Mouse (Mus musculus) embryonic facial prominence, embryonic 15.5 days (tissue): ENCODE results near the gene Lrif1. TPM values are rescaled to one million over a fixed set of nuclear protein-coding genes. Genes with fewer than 3 reads are reported as not detected.
A peak's percentile ranks its signal among the peaks of the same experiment; 100 is the strongest.
"Not testable (repeated sequence)": the region's sequence is repeated elsewhere in the genome, so short reads cannot be mapped to it uniquely, and the experiment has no call there.

Source experiments
- ATAC-seq: fragments of 200-750 bp; cut with Nextera tagmentation; 2 replicates; pipeline ENCODE4 v1.8.0; 2017; ENCODE audit warnings: low read depth, moderate TSS enrichment; ENCODE audit not compliant: insufficient number of reproducible peaks, low FRiP score, low TSS enrichment
- H3K27ac ChIP-seq: fragments of 300-500 bp; sonication (generic); replicated peaks from 2 replicates; pipeline ENCODE4 v1.5.1; 2015; ENCODE audit warnings: mild to moderate bottlenecking, inconsistent platforms
- H3K27me3 ChIP-seq: fragments of 300-500 bp; sonication (generic); 2 replicates; pipeline ENCODE4 v1.6.1; 2015; ENCODE audit warnings: inconsistent platforms
- H3K36me3 ChIP-seq: fragments of 300-500 bp; sonication (generic); 2 replicates; pipeline ENCODE4 v1.6.1; 2015; ENCODE audit warnings: mild to moderate bottlenecking, inconsistent platforms
- H3K4me1 ChIP-seq: fragments of 300-500 bp; sonication (generic); 2 replicates; pipeline ENCODE4 v1.6.1; 2015; ENCODE audit warnings: inconsistent platforms
- H3K4me2 ChIP-seq: fragments of 300-500 bp; sonication (generic); replicated peaks from 2 replicates; pipeline ENCODE4 v1.6.1; 2015; ENCODE audit warnings: mild to moderate bottlenecking, inconsistent platforms
- H3K4me3 ChIP-seq: fragments of 300-500 bp; sonication (generic); replicated peaks from 2 replicates; pipeline ENCODE4 v1.5.1; 2015; ENCODE audit warnings: mild to moderate bottlenecking, inconsistent platforms
- H3K9ac ChIP-seq: fragments of 300-500 bp; sonication (generic); 2 replicates; pipeline ENCODE4 v1.6.1; 2015; ENCODE audit warnings: inconsistent platforms
- H3K9me3 ChIP-seq: fragments of 300-500 bp; sonication (generic); replicated peaks from 2 replicates; pipeline ENCODE4 v1.6.1; 2016; ENCODE audit warnings: inconsistent platforms
- WGBS: fragments of 180-500 bp; shearing (Covaris S2); methylation state at CpG from one replicate; pipeline ENCODE4 v1.1.7; 2015; 5-methylcytosine and 5-hydroxymethylcytosine counted together
- polyA plus RNA-seq: library from polyadenylated mRNA; unstranded; fragments of >200 nt; fragmentation: Nextera tagmentation; extraction: Ambion mirVana; gene quantifications from 2 replicates; pipeline ENCODE4 v1.2.1, GENCODE M21; 2015

Lrif1 gene
- polyA plus RNA-seq: 12.0 and 12.2 TPM in 2 replicates

- no peaks in the 10 kb centered on the region for H3K27me3 ChIP-seq
- peak within 1 kb of the TSS; percentile 65; the same call in 1 of the 2 replicates for H3K27ac ChIP-seq
- no peaks in the 10 kb centered on the region for H3K36me3 ChIP-seq
- peak within 1 kb of the TSS; percentile 40 for H3K9ac ChIP-seq
- no peaks in the 10 kb centered on the region for H3K9me3 ChIP-seq
- no peaks in the 10 kb centered on the region for H3K4me1 ChIP-seq
- peak; percentile 76 for ATAC-seq
- H3K4me3 ChIP-seq: peak within 1 kb of the TSS; percentile 51
- H3K4me2 ChIP-seq: peak within 1 kb of the TSS; percentile 66
- WGBS: under 1% methylated on average over 20 of the region's 20 CpGs
These were observed at the start of gene Lrif1 for GRCm38 (mm10) chr3:106684830-106685229. Gene Lrif1, plus strand, starts transcription at chr3:106684987.

DNA sequence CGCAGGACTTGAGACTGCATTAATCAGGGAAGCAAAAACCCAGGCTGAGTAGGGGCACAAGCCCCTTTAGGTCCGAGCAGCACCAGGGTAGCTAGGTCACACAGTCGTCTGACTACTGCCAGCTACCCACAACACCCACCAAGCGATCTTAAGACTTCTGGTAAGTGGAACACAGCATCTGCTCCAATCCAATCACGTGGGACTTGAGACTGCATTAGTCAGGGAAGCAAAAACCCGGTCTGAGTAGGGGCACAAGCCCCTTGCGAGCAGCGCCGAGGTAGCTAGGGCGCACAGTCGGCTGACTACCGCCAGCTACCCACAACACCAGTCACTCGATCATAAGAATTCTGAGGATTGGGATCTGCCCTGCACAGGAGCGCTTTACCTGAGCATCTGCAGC lies 12.0 kb upstream of the Lrif1 start:
- not testable (repeated sequence) for H3K27me3 ChIP-seq, H3K36me3 ChIP-seq, H3K4me1 ChIP-seq, ATAC-seq, H3K9ac ChIP-seq, H3K4me3 ChIP-seq, H3K27ac ChIP-seq, H3K9me3 ChIP-seq, H3K4me2 ChIP-seq
- WGBS: 74% methylated on average over 14 of the region's 14 CpGs

DNA sequence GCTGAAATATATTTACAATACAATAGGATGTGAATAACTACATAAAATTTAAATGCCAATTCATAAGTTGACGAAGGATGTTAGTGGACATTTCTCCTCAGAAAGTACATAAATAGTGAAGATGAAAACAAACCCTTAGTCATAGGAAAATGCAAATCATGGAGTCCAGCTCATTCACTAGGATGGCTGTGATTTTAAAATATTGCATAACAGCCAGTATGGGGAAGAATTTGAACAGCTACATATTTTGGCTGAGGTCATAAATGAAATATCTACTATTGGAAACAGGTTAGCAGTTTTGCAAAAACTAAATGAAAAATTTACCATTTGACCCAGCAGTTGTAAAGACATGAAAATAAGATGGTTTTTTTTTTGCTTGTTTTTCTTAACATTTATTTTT lies 594 bp downstream of the Lrif1 start:
- H3K9ac ChIP-seq: no peak overlapping the region
- H3K27me3 ChIP-seq: no peaks in the 10 kb centered on the region

GRCm38 (mm10) chr3:106721397-106722027 lies 36.7 kb downstream of the Lrif1 start:
- peak overlapping the region; percentile 63 for H3K4me2 ChIP-seq
- H3K4me1 ChIP-seq: no peaks in the 10 kb centered on the region
- no peaks in the 10 kb centered on the region for H3K36me3 ChIP-seq
- ATAC-seq: peak; percentile 99
- no peaks in the 10 kb centered on the region for H3K9me3 ChIP-seq
- H3K27me3 ChIP-seq: 0 out of 2 replicates have a peak, but pooled peaks cover 3% of the 10 kb centered on the region
- WGBS: 2% methylated on average over 31 of the region's 31 CpGs
- H3K27ac ChIP-seq: peak overlapping the region; percentile 97
- peak overlapping the region; percentile 53 for H3K9ac ChIP-seq
- peak overlapping the region; percentile 76 for H3K4me3 ChIP-seq

More for the DNA sequence above, 594 bp downstream of the Lrif1 start:
- 30% methylated on average over 1 of the region's 1 CpGs for WGBS
- Histone ChIP-seq H3K4me1 (no peaks in the 10 kb centered on the region), H3K27ac (no peak overlapping the region), H3K9me3 (no peaks in the 10 kb centered on the region), H3K4me2 (peak overlapping the region; percentile 66), H3K4me3 (peak overlapping the region; percentile 51), H3K36me3 (no peaks in the 10 kb centered on the region)
- no peak for ATAC-seq

DNA sequence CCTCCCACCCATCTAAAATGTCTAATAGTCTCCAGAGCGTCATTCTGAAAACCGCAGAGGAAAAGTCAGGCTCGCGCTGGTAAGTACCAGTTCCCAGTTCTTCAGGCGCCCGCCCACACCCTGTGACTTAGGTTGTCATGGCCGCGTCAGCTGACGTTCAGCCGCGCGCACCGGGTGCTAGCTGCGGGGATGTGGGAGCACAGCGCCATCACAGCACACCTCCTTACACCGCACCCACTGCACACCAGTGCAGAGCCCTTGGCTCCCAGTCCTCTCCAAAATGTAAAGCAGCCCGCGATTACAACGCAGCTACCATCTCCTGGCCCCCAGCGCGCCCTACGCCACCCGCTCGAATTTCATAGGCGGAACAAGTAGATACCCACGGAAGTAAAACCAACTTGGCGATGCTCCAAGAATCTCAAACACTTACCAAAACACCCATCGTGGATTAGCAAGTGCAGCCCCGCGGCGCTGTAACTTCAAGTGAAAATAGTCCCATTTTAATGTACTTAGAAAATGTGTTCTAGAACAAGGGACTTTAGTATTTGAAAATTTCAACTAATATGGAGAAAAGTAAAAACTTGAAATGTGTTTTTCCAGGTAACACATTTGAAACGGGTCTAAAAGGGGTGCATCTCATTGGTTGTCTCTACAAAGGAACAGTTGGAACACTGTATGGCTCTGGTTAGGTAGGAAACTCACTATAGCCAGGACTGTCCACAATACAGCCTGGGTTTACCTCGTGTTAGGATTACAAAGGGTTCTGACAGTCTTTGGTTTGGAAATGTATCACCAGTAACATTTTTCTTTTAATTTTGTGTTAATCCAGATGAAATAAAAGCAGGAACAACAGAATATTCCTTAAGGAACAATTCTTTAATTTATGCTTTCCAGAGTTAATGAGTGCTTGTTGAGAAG lies 37.5 kb downstream of the Lrif1 start:
- Histone ChIP-seq H3K27me3 (0 out of 2 replicates have a peak, but pooled peaks cover 3% of the 10 kb centered on the region), H3K4me1 (no peaks in the 10 kb centered on the region), H3K9ac (peak overlapping the region; percentile 53), H3K36me3 (no peaks in the 10 kb centered on the region), H3K9me3 (peaks cover 4% of the 10 kb centered on the region; the same call in 1 of the 2 replicates), H3K4me2 (peak overlapping the region; percentile 63), H3K4me3 (peak overlapping the region; percentile 76), H3K27ac (peak overlapping the region; percentile 97)
- under 1% methylated on average over 33 of the region's 33 CpGs for WGBS
- peak; percentile 89 for ATAC-seq

GRCm38 (mm10) chr3:106755898-106756297 lies 71.1 kb downstream of the Lrif1 start:
- Histone ChIP-seq H3K36me3 (no peaks in the 10 kb centered on the region), H3K27ac (no peak overlapping the region), H3K27me3 (no peaks in the 10 kb centered on the region), H3K9me3 (no peaks in the 10 kb centered on the region), H3K4me1 (no peaks in the 10 kb centered on the region), H3K4me3 (no peak overlapping the region), H3K9ac (no peak overlapping the region), H3K4me2 (no peak overlapping the region)
- no peak for ATAC-seq
- WGBS: 73% methylated on average over 1 of the region's 1 CpGs

DNA sequence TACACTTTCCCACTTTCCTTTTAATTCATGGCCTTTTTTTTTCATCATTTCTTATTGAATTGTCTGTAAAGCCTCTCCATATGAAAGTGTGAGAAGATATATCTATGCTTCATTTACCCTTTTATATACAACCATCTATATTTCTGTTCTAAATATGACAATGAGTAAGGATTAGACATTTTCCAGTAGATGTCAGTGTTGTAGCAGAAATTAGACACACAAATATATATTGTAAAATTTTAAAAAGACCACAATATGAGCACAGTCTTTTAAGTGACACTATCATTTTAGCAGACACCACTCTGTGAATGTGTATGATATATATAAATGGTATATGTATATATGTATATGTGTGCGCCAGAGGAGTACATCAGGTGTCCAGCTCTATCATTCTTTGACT lies 87.0 kb downstream of the Lrif1 start:
- Histone ChIP-seq H3K4me1 (no peaks in the 10 kb centered on the region), H3K9me3 (no peaks in the 10 kb centered on the region), H3K27ac (no peak overlapping the region), H3K4me3 (no peak overlapping the region), H3K9ac (no peak overlapping the region), H3K4me2 (no peak overlapping the region), H3K27me3 (no peaks in the 10 kb centered on the region), H3K36me3 (no peaks in the 10 kb centered on the region)
- ATAC-seq: no peak
- WGBS: 81% methylated on average over 1 of the region's 1 CpGs

DNA sequence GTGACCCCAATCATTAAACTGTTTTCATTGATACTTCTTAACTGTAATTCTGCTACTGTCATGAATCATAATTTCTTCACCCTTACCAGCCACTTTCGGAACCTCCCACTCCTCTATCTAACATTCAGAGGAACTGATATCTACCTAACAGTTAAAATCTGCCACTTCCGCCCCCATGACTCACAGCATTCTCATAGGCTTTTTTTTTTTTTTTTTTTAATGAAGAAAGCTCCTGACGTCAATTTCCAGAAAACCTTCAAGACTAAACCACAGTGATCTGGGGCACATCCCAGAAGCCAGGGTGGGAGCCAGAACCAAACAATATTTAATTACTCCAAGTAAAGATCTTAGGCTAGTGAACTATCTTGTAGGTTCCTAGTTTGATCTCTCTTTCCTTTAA lies 100.3 kb downstream of the Lrif1 start:
- Histone ChIP-seq H3K4me2 (no peak overlapping the region), H3K27me3 (no peaks in the 10 kb centered on the region), H3K36me3 (no peaks in the 10 kb centered on the region), H3K4me3 (no peak overlapping the region), H3K9me3 (no peaks in the 10 kb centered on the region), H3K4me1 (no peaks in the 10 kb centered on the region), H3K27ac (no peak overlapping the region), H3K9ac (no peak overlapping the region)
- WGBS: 74% methylated on average over 3 of the region's 3 CpGs
- no peak for ATAC-seq

Other genes starting within 250 kb of the Lrif1 start
- 5.7 and 7.2 TPM in 2 replicates for gene Dennd2d, start 202.6 kb upstream of the Lrif1 start, polyA plus RNA-seq
- gene Dram2, start 137.2 kb upstream of the Lrif1 start, polyA plus RNA-seq: 53.7 and 57.9 TPM in 2 replicates
- gene Cept1, start 137.2 kb upstream of the Lrif1 start, polyA plus RNA-seq: 63.2 and 64.4 TPM in 2 replicates
- 12.0 and 14.1 TPM in 2 replicates for gene Cd53, start 105.2 kb downstream of the Lrif1 start, polyA plus RNA-seq
- gene Olfr266, start 141.3 kb downstream of the Lrif1 start, polyA plus RNA-seq: not detected in 2 replicates